Mouse (Mus musculus): ENCODE data around the gene Ccz1. TPM values are rescaled to one million over a fixed set of nuclear protein-coding genes. Genes with fewer than 3 reads are reported as not detected.

Ccz1 gene
- polyA plus RNA-seq, 1 experiment from 2014 or later = 57.1 TPM

GRCm38 (mm10) chr5:143965586-143966345 is 48.9 kb downstream of the Ccz1 start:
- ATAC-seq (ENCODE audit: low FRiP score, low TSS enrichment) (no peak), DNase-seq (ENCODE audit: low spot score) (no peak)
- TF ChIP-seq CTCF (IDR thresholded peaks at IDR 0.05; ENCODE audit: low read depth) (no peak), EP300 (optimal IDR thresholded peaks at IDR 0.05) (no peak)
- no peaks in the 10 kb centered on the region for H3K36me3 ChIP-seq (ENCODE audit: control insufficient read depth, insufficient read depth, low read length)
- H3K9me3 ChIP-seq (ENCODE audit: control insufficient read depth, low read length) = no peaks in the 10 kb centered on the region
- WGBS = 79% methylated on average over 12 of the region's 12 CpGs
- no peaks in the 10 kb centered on the region for H3K27me3 ChIP-seq (ENCODE audit: control insufficient read depth, insufficient read depth, low read length)
- H3K9ac ChIP-seq (ENCODE audit: low read length) = no peak overlapping the region
- no peaks in the 10 kb centered on the region for H3K4me1 ChIP-seq (replicated peaks; ENCODE audit: control insufficient read depth, insufficient read depth)
- H3K4me3 ChIP-seq (ENCODE audit: low read depth, low read length) = no peak overlapping the region
- H3K4me2 ChIP-seq (replicated peaks; ENCODE audit: low read depth) = no peak overlapping the region
- no peak overlapping the region for H3K27ac ChIP-seq (replicated peaks)

DNA sequence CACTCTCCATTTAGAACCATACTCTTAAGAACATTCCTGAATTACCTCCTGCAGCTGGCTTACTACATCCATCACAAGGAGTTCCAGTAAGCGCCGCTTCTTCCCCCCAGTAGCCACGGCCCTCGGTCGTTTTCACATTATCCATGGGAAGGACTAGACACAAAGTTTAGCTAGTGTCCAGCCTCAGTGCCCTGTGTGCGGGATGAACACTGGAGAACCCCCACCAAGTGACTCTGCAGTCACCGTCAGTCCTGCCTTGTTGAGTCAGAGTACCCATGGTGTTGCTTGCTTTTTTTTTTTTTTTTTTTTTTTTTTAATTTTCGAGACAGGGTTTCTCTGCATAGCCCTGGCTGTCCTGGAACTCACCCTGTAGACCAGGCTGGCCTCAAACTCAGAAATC is 53.5 kb downstream of the Ccz1 start:
- 85% methylated on average over 8 of the region's 8 CpGs for WGBS
- TF ChIP-seq EP300 (optimal IDR thresholded peaks at IDR 0.05) = no peak
- no peak for TF ChIP-seq CTCF (IDR thresholded peaks at IDR 0.05; ENCODE audit: low read depth)
- Histone ChIP-seq H3K36me3 (ENCODE audit: control insufficient read depth, insufficient read depth, low read length) (no peaks in the 10 kb centered on the region), H3K9me3 (ENCODE audit: control insufficient read depth, low read length) (no peaks in the 10 kb centered on the region), H3K4me2 (replicated peaks; ENCODE audit: low read depth) (no peak overlapping the region), H3K27me3 (ENCODE audit: control insufficient read depth, insufficient read depth, low read length) (no peaks in the 10 kb centered on the region), H3K9ac (ENCODE audit: low read length) (no peak overlapping the region), H3K27ac (replicated peaks) (no peak overlapping the region), H3K4me3 (ENCODE audit: low read depth, low read length) (no peak overlapping the region), H3K4me1 (replicated peaks; ENCODE audit: control insufficient read depth, insufficient read depth) (no peaks in the 10 kb centered on the region)
- ATAC-seq (ENCODE audit: low FRiP score, low TSS enrichment) = no peak
- no peak for DNase-seq (ENCODE audit: low spot score)

- DNase-seq (ENCODE audit: low spot score) = no peak
- Histone ChIP-seq H3K4me1 (replicated peaks; ENCODE audit: control insufficient read depth, insufficient read depth) (no peaks in the 10 kb centered on the region), H3K36me3 (ENCODE audit: control insufficient read depth, insufficient read depth, low read length) (no peaks in the 10 kb centered on the region), H3K27me3 (ENCODE audit: control insufficient read depth, insufficient read depth, low read length) (no peaks in the 10 kb centered on the region), H3K27ac (replicated peaks) (no peak overlapping the region), H3K9ac (ENCODE audit: low read length) (no peak overlapping the region), H3K4me3 (ENCODE audit: low read depth, low read length) (no peak overlapping the region), H3K9me3 (ENCODE audit: control insufficient read depth, low read length) (no peaks in the 10 kb centered on the region), H3K4me2 (replicated peaks; ENCODE audit: low read depth) (no peak overlapping the region)
- 90% methylated on average over 11 of the region's 11 CpGs for WGBS
- TF ChIP-seq EP300 (optimal IDR thresholded peaks at IDR 0.05) (no peak), CTCF (IDR thresholded peaks at IDR 0.05; ENCODE audit: low read depth) (no peak)
- ATAC-seq (ENCODE audit: low FRiP score, low TSS enrichment) = no peak
Measured at GRCm38 (mm10) chr5:143959551-143959950, 55.1 kb downstream of the Ccz1 start.

DNA sequence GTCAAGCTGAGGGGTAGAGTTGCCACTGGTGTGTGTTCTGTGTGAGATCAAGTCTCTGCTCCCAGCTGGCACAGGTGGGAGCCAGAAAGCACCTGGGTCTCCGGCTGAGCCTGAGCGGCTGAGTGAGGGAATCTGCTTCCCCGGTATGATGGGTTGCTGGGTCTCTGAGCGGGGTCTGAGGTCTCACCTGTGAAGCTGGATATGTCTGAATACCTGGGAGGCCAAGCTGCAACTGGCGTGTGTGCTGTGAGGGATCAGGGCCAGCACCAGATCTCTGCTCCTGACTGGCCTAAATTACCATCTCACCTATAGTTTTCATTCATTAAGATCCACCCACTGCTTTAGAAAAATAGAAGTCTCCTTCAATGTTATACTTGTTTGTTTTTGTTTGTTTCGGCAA is 57.6 kb downstream of the Ccz1 start:
- no peaks in the 10 kb centered on the region for H3K4me1 ChIP-seq (replicated peaks; ENCODE audit: control insufficient read depth, insufficient read depth)
- no peaks in the 10 kb centered on the region for H3K9me3 ChIP-seq (ENCODE audit: control insufficient read depth, low read length)
- no peak overlapping the region for H3K27ac ChIP-seq (replicated peaks)
- H3K27me3 ChIP-seq (ENCODE audit: control insufficient read depth, insufficient read depth, low read length) = no peaks in the 10 kb centered on the region
- H3K4me3 ChIP-seq (ENCODE audit: low read depth, low read length) = no peak overlapping the region
- ATAC-seq (ENCODE audit: low FRiP score, low TSS enrichment) (no peak), DNase-seq (ENCODE audit: low spot score) (no peak)
- no peak overlapping the region for H3K9ac ChIP-seq (ENCODE audit: low read length)
- H3K36me3 ChIP-seq (ENCODE audit: control insufficient read depth, insufficient read depth, low read length) = no peaks in the 10 kb centered on the region
- TF ChIP-seq EP300 (optimal IDR thresholded peaks at IDR 0.05) = no peak
- no peak for TF ChIP-seq CTCF (IDR thresholded peaks at IDR 0.05; ENCODE audit: low read depth)
- H3K4me2 ChIP-seq (replicated peaks; ENCODE audit: low read depth) = no peak overlapping the region
- 90% methylated on average over 6 of the region's 6 CpGs for WGBS

DNA sequence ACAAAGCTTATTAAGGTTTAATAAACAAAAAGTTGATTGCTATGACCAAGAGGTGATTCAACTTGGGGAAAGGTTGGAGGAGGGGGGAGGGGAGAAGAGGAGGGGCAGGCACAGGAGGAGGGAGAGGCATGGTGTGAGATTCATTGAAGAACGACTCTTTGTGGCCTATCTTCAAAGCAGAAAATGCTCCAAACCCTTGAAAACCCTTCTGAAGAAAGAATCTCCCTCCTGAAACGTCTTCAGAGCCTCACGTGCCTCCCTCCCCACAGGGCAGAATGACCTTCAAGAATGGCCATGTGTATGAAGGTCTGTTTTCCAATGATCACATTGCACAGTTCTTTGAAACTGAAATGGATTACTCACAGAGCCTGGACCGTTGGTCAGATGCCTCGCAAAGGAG is 64.7 kb downstream of the Ccz1 start:
- H3K36me3 ChIP-seq (ENCODE audit: control insufficient read depth, insufficient read depth, low read length) = no peaks in the 10 kb centered on the region
- no peaks in the 10 kb centered on the region for H3K9me3 ChIP-seq (ENCODE audit: control insufficient read depth, low read length)
- no peak overlapping the region for H3K9ac ChIP-seq (ENCODE audit: low read length)
- H3K4me1 ChIP-seq (replicated peaks; ENCODE audit: control insufficient read depth, insufficient read depth) = no peaks in the 10 kb centered on the region
- H3K4me2 ChIP-seq (replicated peaks; ENCODE audit: low read depth) = no peak overlapping the region
- no peaks in the 10 kb centered on the region for H3K27me3 ChIP-seq (ENCODE audit: control insufficient read depth, insufficient read depth, low read length)
- no peak overlapping the region for H3K4me3 ChIP-seq (ENCODE audit: low read depth, low read length)
- WGBS = 48% methylated on average over 5 of the region's 5 CpGs
- TF ChIP-seq CTCF (IDR thresholded peaks at IDR 0.05; ENCODE audit: low read depth) = no peak
- no peak for TF ChIP-seq EP300 (optimal IDR thresholded peaks at IDR 0.05)
- ATAC-seq (ENCODE audit: low FRiP score, low TSS enrichment) (no peak), DNase-seq (ENCODE audit: low spot score) (no peak)
- H3K27ac ChIP-seq (replicated peaks) = no peak overlapping the region

DNA sequence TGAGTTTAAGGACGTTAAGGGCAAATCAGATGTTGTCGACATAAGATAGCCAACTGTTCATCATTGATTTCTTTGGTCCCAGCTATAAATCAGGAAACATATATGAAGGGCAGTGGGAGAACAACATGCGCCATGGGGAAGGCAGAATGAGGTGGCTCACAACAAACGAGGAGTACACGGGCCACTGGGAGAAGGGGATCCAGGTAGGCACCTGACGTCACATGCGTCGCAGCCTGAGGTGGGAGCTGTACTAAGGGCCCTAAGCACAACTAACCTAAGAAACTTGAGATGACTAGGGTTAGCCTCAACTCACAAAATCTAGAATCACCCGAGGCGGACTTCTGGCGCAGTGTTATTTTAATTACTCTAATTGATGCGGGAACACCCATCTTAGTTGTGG is 66.3 kb downstream of the Ccz1 start:
- DNase-seq (ENCODE audit: low spot score) = no peak

More for the DNA sequence above, 66.3 kb downstream of the Ccz1 start:
- no peak overlapping the region for H3K27ac ChIP-seq (replicated peaks)
- H3K9ac ChIP-seq (ENCODE audit: low read length) = no peak overlapping the region
- TF ChIP-seq CTCF (IDR thresholded peaks at IDR 0.05; ENCODE audit: low read depth) (no peak), EP300 (optimal IDR thresholded peaks at IDR 0.05) (no peak)
- H3K4me1 ChIP-seq (replicated peaks; ENCODE audit: control insufficient read depth, insufficient read depth) = no peaks in the 10 kb centered on the region
- no peak for ATAC-seq (ENCODE audit: low FRiP score, low TSS enrichment)
- no peak overlapping the region for H3K4me2 ChIP-seq (replicated peaks; ENCODE audit: low read depth)
- H3K4me3 ChIP-seq (ENCODE audit: low read depth, low read length) = no peak overlapping the region
- H3K27me3 ChIP-seq (ENCODE audit: control insufficient read depth, insufficient read depth, low read length) = no peaks in the 10 kb centered on the region
- H3K9me3 ChIP-seq (ENCODE audit: control insufficient read depth, low read length) = no peaks in the 10 kb centered on the region
- no peaks in the 10 kb centered on the region for H3K36me3 ChIP-seq (ENCODE audit: control insufficient read depth, insufficient read depth, low read length)
- WGBS = 89% methylated on average over 12 of the region's 12 CpGs

All from stomach, postnatal 0 days (tissue).